Mouse (Mus musculus) hindbrain, embryonic 16.5 days (tissue): ENCODE data around the gene Serpina1e. TPM values are rescaled to one million over a fixed set of nuclear protein-coding genes. Genes with fewer than 3 reads are reported as not detected.

ENCODE experiments used
- ATAC-seq: fragments of 200-750 bp; cut with Nextera tagmentation; 2 replicates; pipeline ENCODE4 v1.8.0; 2017; ENCODE audit warnings: moderate TSS enrichment, moderate library complexity
- H3K27ac ChIP-seq: fragments of 300-500 bp; sonication (generic); 2 replicates; pipeline ENCODE4 v1.5.1; 2014; ENCODE audit warnings: low read depth, mild to moderate bottlenecking, control low read depth, low read length, moderate library complexity
- H3K27me3 ChIP-seq: fragments of 300-500 bp; sonication (generic); replicated peaks from 2 replicates; pipeline ENCODE4 v1.6.1; 2014; ENCODE audit warnings: low read length; ENCODE audit not compliant: control insufficient read depth, insufficient read depth
- H3K36me3 ChIP-seq: fragments of 300-500 bp; sonication (generic); 2 replicates; pipeline ENCODE4 v1.6.1; 2014; ENCODE audit warnings: mild to moderate bottlenecking, low read length, moderate library complexity, mixed read lengths; ENCODE audit not compliant: control insufficient read depth, insufficient read depth
- H3K4me1 ChIP-seq: fragments of 300-500 bp; sonication (generic); 2 replicates; pipeline ENCODE4 v1.6.1; 2014; ENCODE audit warnings: low read depth, low read length; ENCODE audit not compliant: control insufficient read depth, insufficient read depth
- H3K4me2 ChIP-seq: fragments of 300-500 bp; sonication (generic); 2 replicates; pipeline ENCODE4 v1.6.1; 2014; ENCODE audit warnings: mild to moderate bottlenecking, low read length, control low read depth, moderate library complexity
- H3K4me3 ChIP-seq: fragments of 300-500 bp; sonication (generic); 2 replicates; pipeline ENCODE4 v1.5.1; 2014; ENCODE audit warnings: mild to moderate bottlenecking, low read length, control low read depth, moderate library complexity
- H3K9ac ChIP-seq: fragments of 300-500 bp; sonication (generic); 2 replicates; pipeline ENCODE4 v1.6.1; 2014; ENCODE audit warnings: low read depth, mild to moderate bottlenecking, control low read depth, low read length, moderate library complexity
- H3K9me3 ChIP-seq: fragments of 300-500 bp; sonication (generic); 2 replicates; pipeline ENCODE4 v1.6.1; 2014; ENCODE audit warnings: mild to moderate bottlenecking, low read length, moderate library complexity; ENCODE audit not compliant: control insufficient read depth
- WGBS: fragments of 180-500 bp; shearing (Covaris S2); extraction: QIAGEN DNeasy Blood & Tissue Kit; methylation state at CpG from one replicate; pipeline ENCODE4 v1.1.7; 2014; 5-methylcytosine and 5-hydroxymethylcytosine counted together
- polyA plus RNA-seq: library from polyadenylated mRNA; unstranded; fragments of >200 nt; fragmentation: Nextera tagmentation; extraction: Ambion mirVana; gene quantifications from 2 replicates; pipeline ENCODE4 v1.2.1, GENCODE M21; 2015

Serpina1e gene
- polyA plus RNA-seq, 1 experiment from 2014 or later = not detected

DNA sequence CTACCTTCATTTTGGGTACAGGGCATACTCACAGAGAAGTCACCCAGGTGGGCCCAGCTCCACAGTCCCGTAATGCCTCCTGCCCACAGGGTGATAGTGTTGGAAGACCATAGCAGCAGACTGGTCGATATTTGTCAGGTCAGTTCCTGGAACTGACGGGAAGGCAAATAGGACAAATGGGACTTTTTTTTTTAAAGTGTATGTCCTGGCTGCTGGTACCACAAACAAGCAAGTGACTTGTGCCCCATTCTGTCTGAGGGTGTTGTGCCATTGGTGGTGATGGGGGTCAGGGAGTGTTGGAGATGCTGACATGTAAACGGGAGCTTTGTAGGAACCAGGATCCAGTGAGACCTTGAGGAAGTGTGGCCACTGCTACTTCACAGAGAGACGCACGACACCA lies 31.1 kb upstream of the Serpina1e start, which contains the start of gene Serpina11:
TSS of gene Serpina11 (minus strand) at position 101 of the 400 bp plus-strand sequence.
- no peak for ATAC-seq
- H3K4me3 ChIP-seq = no peak within 1 kb of the TSS
- no peaks in the 10 kb centered on the region for H3K36me3 ChIP-seq
- no peak within 1 kb of the TSS for H3K27ac ChIP-seq
- no peaks in the 10 kb centered on the region for H3K27me3 ChIP-seq
- no peaks in the 10 kb centered on the region for H3K9me3 ChIP-seq
- no peaks in the 10 kb centered on the region for H3K4me1 ChIP-seq
- no peak within 1 kb of the TSS for H3K9ac ChIP-seq
- no peak within 1 kb of the TSS for H3K4me2 ChIP-seq
- WGBS = 92% methylated on average over 6 of the region's 6 CpGs

DNA sequence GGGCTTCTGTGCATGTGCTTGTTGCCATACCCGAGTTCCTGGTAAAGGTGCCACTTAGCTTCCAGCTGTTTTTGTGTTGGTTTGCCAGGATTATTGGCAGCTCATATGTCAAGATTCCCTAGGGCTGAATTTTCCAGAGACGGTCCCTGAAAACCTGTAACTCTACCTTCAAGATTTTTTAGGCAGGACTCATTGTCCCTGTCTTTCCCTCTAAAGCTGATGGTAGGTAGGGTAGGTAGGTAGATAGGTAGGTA lies 30.7 kb upstream of the Serpina1e start:
- H3K4me2 ChIP-seq = no peak overlapping the region
- H3K9ac ChIP-seq = no peak overlapping the region
- no peaks in the 10 kb centered on the region for H3K9me3 ChIP-seq
- no peaks in the 10 kb centered on the region for H3K27me3 ChIP-seq
- 65% methylated on average over 2 of the region's 2 CpGs for WGBS
- no peak overlapping the region for H3K27ac ChIP-seq
- H3K36me3 ChIP-seq = no peaks in the 10 kb centered on the region
- no peak overlapping the region for H3K4me3 ChIP-seq
- ATAC-seq = no peak
- H3K4me1 ChIP-seq = no peaks in the 10 kb centered on the region

DNA sequence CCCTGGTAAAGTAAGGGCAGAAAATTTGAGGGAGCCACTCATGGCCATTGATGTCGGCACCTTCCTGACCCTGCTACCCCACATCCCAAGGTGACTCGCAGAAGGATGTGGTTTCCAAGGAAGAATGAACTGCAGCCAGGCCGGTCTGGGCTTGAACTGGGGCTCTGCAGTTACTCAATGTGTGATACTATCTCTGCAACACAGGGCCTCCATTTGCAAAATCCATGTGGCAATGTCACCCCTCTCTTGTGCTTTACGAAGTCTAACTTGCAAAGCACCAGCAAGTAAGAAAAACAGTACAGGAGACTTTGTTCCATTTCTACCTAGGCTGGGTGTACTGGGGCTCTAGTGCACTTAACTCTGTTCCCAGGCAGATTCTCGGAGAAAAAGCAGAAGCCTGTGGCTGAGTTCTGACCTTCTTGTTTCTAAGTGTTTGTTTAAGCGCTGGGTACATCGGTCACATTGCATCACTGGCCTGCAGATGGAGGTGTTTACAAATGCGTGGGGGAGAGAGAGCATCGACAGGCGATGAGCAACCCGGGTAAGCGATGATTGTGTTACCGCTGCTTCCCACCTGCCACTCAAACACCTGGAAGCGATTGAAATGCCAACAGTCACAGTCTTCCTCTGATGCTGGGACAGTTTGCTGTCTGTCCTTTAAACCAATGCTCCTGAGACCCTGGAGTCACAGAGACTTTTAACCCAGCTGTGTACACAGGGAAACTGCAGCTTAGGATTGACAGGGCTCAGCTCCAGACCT lies 30.2 kb upstream of the Serpina1e start:
- 64% methylated on average over 14 of the region's 14 CpGs for WGBS
- H3K9me3 ChIP-seq = no peaks in the 10 kb centered on the region
- no peak for ATAC-seq

DNA sequence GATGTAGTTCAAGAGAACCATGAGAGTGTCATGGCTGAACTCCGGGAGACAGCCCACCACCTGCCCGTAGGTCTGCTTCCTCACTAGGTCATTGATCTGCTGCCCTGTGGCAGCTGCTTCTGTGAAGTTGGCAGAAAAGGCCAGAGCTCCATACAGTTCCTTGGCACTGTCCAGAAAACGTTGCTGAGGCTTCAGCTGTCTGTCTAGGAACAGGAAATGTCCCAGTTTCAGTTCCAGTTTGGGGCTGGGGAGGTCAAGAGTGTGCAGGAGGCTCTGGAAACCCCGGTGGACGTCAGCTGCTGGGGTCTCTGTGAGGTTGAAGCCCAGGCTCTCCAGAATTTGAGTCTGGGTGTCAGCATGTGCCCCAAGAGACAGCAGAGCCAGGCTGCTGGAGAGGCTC lies 27.1 kb upstream of the Serpina1e start:
- Histone ChIP-seq H3K4me3 (no peak overlapping the region), H3K9ac (no peak overlapping the region), H3K9me3 (no peaks in the 10 kb centered on the region), H3K36me3 (no peaks in the 10 kb centered on the region), H3K4me1 (no peaks in the 10 kb centered on the region), H3K4me2 (no peak overlapping the region), H3K27me3 (no peaks in the 10 kb centered on the region), H3K27ac (no peak overlapping the region)
- 70% methylated on average over 5 of the region's 5 CpGs for WGBS
- no peak for ATAC-seq

More for the DNA sequence above, 30.2 kb upstream of the Serpina1e start:
- Histone ChIP-seq H3K4me1 (no peaks in the 10 kb centered on the region), H3K27ac (no peak overlapping the region), H3K4me3 (no peak overlapping the region), H3K4me2 (no peak overlapping the region), H3K27me3 (no peaks in the 10 kb centered on the region), H3K36me3 (no peaks in the 10 kb centered on the region), H3K9ac (no peak overlapping the region)

DNA sequence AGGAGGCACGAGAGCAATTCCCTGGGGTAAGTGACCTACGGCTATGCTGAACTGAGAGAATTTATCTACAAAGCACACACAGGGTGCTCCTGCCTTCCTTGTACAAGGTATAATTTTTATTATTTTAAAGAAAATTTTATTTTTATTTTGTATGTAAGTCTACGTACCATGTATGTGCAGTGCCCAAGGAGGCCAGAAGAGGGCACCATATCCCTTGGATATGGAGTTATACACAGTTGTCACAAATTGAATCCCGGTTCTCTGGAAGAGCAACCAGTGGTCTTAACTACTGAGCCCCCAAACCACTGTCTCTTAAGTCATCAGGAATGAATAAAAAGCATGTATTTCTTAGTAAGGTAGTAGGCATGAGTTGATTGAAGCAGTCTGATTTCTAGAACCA lies 26.2 kb upstream of the Serpina1e start:
- H3K27me3 ChIP-seq = no peaks in the 10 kb centered on the region
- WGBS = 62% methylated on average over 4 of the region's 4 CpGs
- no peaks in the 10 kb centered on the region for H3K4me1 ChIP-seq
- no peak overlapping the region for H3K27ac ChIP-seq
- 0 out of 2 replicates have a peak, but pooled peaks have one; percentile 19 for ATAC-seq
- no peak overlapping the region for H3K4me2 ChIP-seq
- H3K4me3 ChIP-seq = no peak overlapping the region
- no peaks in the 10 kb centered on the region for H3K9me3 ChIP-seq
- no peak overlapping the region for H3K9ac ChIP-seq
- H3K36me3 ChIP-seq = no peaks in the 10 kb centered on the region

DNA sequence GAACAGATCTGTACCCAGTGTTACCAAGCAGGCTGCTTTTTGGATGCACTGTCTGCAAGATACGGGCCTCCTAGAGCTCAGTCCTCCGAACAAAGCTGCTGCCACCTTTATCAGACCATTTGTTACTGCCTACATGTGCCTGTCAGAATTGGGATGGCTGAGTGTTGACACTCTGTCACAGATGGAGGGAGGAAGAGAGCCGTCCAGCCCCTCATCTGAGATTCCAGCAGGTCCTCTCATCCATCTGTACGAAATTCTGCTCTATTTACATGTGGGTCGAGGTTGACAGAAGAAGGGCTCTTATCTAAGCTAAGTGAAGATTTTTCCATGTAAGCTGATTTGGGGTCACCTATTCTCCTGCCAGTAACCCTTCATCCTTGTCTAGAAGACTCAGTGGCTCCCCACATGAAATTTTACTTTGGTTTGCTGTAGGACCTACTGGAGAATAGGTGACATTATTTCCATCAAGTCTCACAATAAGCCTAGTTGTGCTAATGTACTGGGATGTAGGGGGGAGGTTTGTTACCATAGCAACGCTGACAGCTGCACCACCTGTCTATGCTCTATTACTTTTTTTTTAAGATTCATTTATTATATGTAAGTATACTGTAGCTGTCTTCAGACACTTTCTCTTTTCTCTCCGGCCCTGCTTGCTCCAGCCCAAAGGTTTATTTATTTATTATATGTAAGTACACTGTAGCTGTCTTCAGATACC lies 23.0 kb upstream of the Serpina1e start:
- Histone ChIP-seq H3K36me3 (no peaks in the 10 kb centered on the region), H3K27ac (no peak overlapping the region), H3K4me1 (no peaks in the 10 kb centered on the region), H3K9me3 (no peaks in the 10 kb centered on the region), H3K4me3 (no peak overlapping the region), H3K4me2 (no peak overlapping the region), H3K27me3 (no peaks in the 10 kb centered on the region), H3K9ac (no peak overlapping the region)
- peak; percentile 73 for ATAC-seq
- WGBS = 72% methylated on average over 7 of the region's 7 CpGs

DNA sequence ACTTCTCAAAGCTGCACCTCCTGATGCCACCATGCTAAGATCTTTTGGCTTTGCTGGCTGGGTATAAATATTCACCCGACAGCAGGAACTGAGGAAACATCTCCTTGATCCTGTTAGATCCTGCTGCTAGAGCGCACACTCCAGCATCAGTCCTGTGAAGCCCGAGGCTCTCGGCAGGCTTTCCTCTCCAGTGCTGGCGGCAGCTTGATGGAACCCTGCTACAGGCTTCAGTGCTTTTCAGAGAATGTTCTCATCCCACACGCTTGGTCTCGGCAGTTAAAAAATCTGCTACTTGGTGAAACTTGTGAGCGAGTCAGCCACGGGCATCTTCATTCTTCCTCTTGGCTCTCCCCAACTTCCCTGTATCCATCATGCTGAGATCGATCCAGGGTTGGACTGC lies 19.5 kb upstream of the Serpina1e start:
- H3K36me3 ChIP-seq = no peaks in the 10 kb centered on the region
- H3K4me2 ChIP-seq = no peak overlapping the region
- WGBS = 90% methylated on average over 10 of the region's 10 CpGs
- no peaks in the 10 kb centered on the region for H3K27me3 ChIP-seq
- no peaks in the 10 kb centered on the region for H3K9me3 ChIP-seq
- H3K4me1 ChIP-seq = no peaks in the 10 kb centered on the region
- no peak overlapping the region for H3K27ac ChIP-seq
- no peak overlapping the region for H3K4me3 ChIP-seq
- no peak for ATAC-seq
- no peak overlapping the region for H3K9ac ChIP-seq

DNA sequence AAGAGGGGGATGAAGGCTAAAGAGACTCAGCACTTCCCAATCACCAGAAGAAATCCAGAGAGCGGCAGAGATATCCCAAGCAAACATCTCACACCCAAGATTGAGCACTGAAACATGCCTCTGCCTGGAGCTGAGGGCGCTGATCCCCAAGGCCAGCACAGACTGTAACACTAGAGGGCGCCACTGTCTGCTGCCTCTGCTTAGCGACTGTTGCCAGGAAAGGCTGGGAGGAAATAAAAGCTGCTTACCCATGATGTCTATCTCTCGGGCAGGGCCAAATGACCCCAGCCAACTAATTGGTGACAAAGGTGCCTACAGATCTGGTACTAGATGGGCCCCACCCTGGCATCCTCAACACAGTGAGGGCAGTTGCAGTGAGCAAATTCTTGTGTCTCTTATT lies 19.1 kb upstream of the Serpina1e start:
- WGBS = 27% methylated on average over 5 of the region's 5 CpGs
- no peak for ATAC-seq
- Histone ChIP-seq H3K27ac (no peak overlapping the region), H3K4me1 (no peaks in the 10 kb centered on the region), H3K4me3 (no peak overlapping the region), H3K4me2 (no peak overlapping the region), H3K27me3 (no peaks in the 10 kb centered on the region), H3K9me3 (no peaks in the 10 kb centered on the region), H3K9ac (no peak overlapping the region), H3K36me3 (no peaks in the 10 kb centered on the region)

DNA sequence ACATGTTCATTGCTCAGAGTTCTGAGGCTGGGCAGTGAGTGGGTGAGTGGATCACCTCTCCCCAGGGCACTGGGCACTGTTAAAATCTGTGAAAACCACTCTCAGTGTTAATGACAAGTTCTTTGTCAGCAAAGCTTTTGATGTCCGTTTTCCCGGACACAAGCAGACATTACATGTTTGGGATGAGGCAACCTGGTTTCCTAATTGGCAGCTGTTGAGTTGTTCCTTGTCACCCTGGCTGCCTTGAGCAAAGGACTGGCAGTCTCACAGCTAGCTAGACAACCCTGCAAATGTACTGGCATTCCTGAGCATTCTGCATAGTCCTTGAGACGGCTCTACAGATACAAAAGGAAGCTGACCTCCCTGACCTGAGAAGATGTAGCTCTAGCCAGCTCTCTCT lies 18.3 kb upstream of the Serpina1e start:
- no peak for ATAC-seq
- no peaks in the 10 kb centered on the region for H3K36me3 ChIP-seq
- H3K4me3 ChIP-seq = no peak overlapping the region
- H3K27ac ChIP-seq = no peak overlapping the region
- no peaks in the 10 kb centered on the region for H3K4me1 ChIP-seq
- no peak overlapping the region for H3K9ac ChIP-seq
- H3K4me2 ChIP-seq = no peak overlapping the region
- no peaks in the 10 kb centered on the region for H3K27me3 ChIP-seq
- H3K9me3 ChIP-seq = no peaks in the 10 kb centered on the region
- 51% methylated on average over 3 of the region's 3 CpGs for WGBS
